Mouse (Mus musculus) forelimb bud, embryonic 11.5 days (tissue): Measurements from ENCODE around the gene Vangl1.

ENCODE experiments used
- DNase-seq: peaks from one replicate; pipeline ENCODE4 v3.0.0-alpha.2; 2012; ENCODE audit warnings: low read depth, low spot score

Vangl1 gene

GRCm38 (mm10) chr3:102142947-102143346 lies 61.5 kb downstream of the Vangl1 start:
- DNase-seq: no peak

GRCm38 (mm10) chr3:102141893-102142292 lies 62.6 kb downstream of the Vangl1 start:
- no peak for DNase-seq

- DNase-seq: no peak
These were observed 63.0 kb downstream of the Vangl1 start for GRCm38 (mm10) chr3:102141451-102141850.

GRCm38 (mm10) chr3:102140606-102141005 lies 63.9 kb downstream of the Vangl1 start:
- DNase-seq: no peak

- DNase-seq: no peak
These were observed 65.6 kb downstream of the Vangl1 start for GRCm38 (mm10) chr3:102138899-102139298.

- DNase-seq: no peak
These were observed 67.3 kb downstream of the Vangl1 start for GRCm38 (mm10) chr3:102137158-102137557.

- no peak for DNase-seq
These were observed 68.9 kb downstream of the Vangl1 start for GRCm38 (mm10) chr3:102135389-102136113.

GRCm38 (mm10) chr3:102131627-102132324 lies 72.7 kb downstream of the Vangl1 start:
- DNase-seq: no peak

GRCm38 (mm10) chr3:102130478-102130877 lies 74.0 kb downstream of the Vangl1 start:
- no peak for DNase-seq

GRCm38 (mm10) chr3:102128242-102128641 lies 76.3 kb downstream of the Vangl1 start:
- no peak for DNase-seq

GRCm38 (mm10) chr3:102127114-102127513 lies 77.4 kb downstream of the Vangl1 start:
- DNase-seq: no peak

- DNase-seq: no peak
These were observed 78.9 kb downstream of the Vangl1 start for GRCm38 (mm10) chr3:102125546-102125945.

GRCm38 (mm10) chr3:102123654-102124053 lies 80.8 kb downstream of the Vangl1 start:
- no peak for DNase-seq

- DNase-seq: no peak
These were observed 82.4 kb downstream of the Vangl1 start for GRCm38 (mm10) chr3:102122046-102122445.

- DNase-seq: no peak
These were observed 83.5 kb downstream of the Vangl1 start for GRCm38 (mm10) chr3:102120947-102121346.

- DNase-seq: no peak
These were observed 92.4 kb downstream of the Vangl1 start for GRCm38 (mm10) chr3:102111979-102112599.

GRCm38 (mm10) chr3:102108201-102108600 lies 96.3 kb downstream of the Vangl1 start:
- DNase-seq: no peak

- DNase-seq: no peak
These were observed 100.5 kb downstream of the Vangl1 start for GRCm38 (mm10) chr3:102103811-102104565.
